Comparison of ENCODE assay signal across 8 mouse cellular contexts in genomic region chr16:21793080-21793810, GRCm38 (mm10). TPM values are rescaled to one million over a fixed set of nuclear protein-coding genes. Genes with fewer than 3 reads are reported as not detected.
DNase-seq lines count a peak whose midpoint lies in the region; ATAC-seq and TF ChIP-seq lines count a peak whose summit lies in the region.
"Not testable (repeated sequence)": the region's sequence is repeated elsewhere in the genome, so short reads cannot be mapped to it uniquely, and the experiment has no call there.
"Had no signal": no experiment of that assay in that cellular context is flagged by ENCODE, and none has a peak within 500 bp of the region (broad histone marks: within the 10 kb centered on the region; RNA-seq: fewer than 3 reads in every experiment).

No protein-coding gene starts in this region.

- H3K4me2 ChIP-seq in forebrain, embryonic 12.5 days = peak overlapping the region; percentile 83
- peak overlapping the region; percentile 90 for H3K4me2 ChIP-seq in heart, embryonic 14.5 days (ENCODE audit: low read length)
- peak overlapping the region; percentile 80 for H3K4me2 ChIP-seq in intestine, embryonic 15.5 days (replicated peaks)
- H3K4me2 ChIP-seq in limb, embryonic 14.5 days (replicated peaks; ENCODE audit: low read depth, low read length, severe bottlenecking) = peak overlapping the region; percentile 84
- H3K4me2 ChIP-seq in neural tube, embryonic 12.5 days (replicated peaks) = peak overlapping the region; percentile 66

- peak overlapping the region; percentile 83 for H3K27ac ChIP-seq in brown adipose tissue, adult 24 weeks (replicated peaks; ENCODE audit: low read depth, low read length)
- H3K27ac ChIP-seq in forebrain, embryonic 12.5 days; intestine, embryonic 15.5 days; limb, embryonic 14.5 days (replicated peaks; ENCODE audit: low read depth, low read length); neural tube, embryonic 12.5 days: not testable (repeated sequence)
- H3K27ac ChIP-seq in heart, embryonic 14.5 days (replicated peaks in 1 of 2; ENCODE audit: control insufficient read depth in 1 of 2, insufficient read depth in 1 of 2, low read depth in 2 of 2, low read length in 2 of 2) = peak overlapping the region; percentile 66 to 91
- H3K27ac ChIP-seq in macrophage = peak overlapping the region; percentile 82

- not testable (repeated sequence) for H3K27me3 ChIP-seq in forebrain, embryonic 12.5 days; heart, embryonic 14.5 days (ENCODE audit: control insufficient read depth, insufficient read depth, low read length); intestine, embryonic 15.5 days (replicated peaks); limb, embryonic 14.5 days (ENCODE audit: control insufficient read depth, insufficient read depth, low read length); neural tube, embryonic 12.5 days (replicated peaks)

- DNase-seq in limb, embryonic 14.5 days (ENCODE audit: low spot score) = not testable (repeated sequence)

- not testable (repeated sequence) for H3K79me2 ChIP-seq in macrophage (ENCODE audit: inconsistent target)

- 42% methylated on average over 2 of the region's 2 CpGs for WGBS in forebrain, embryonic 12.5 days
- 30% methylated on average over 2 of the region's 2 CpGs for WGBS in heart, embryonic 14.5 days
- WGBS in intestine, embryonic 15.5 days = 31% methylated on average over 2 of the region's 2 CpGs
- 28% methylated on average over 2 of the region's 2 CpGs for WGBS in limb, embryonic 14.5 days
- WGBS in macrophage (ENCODE audit: missing documents) = 26% methylated on average over 2 of the region's 2 CpGs
- 38% methylated on average over 2 of the region's 2 CpGs for WGBS in neural tube, embryonic 12.5 days

- H3K9me3 ChIP-seq in forebrain, embryonic 12.5 days; heart, embryonic 14.5 days (ENCODE audit: control insufficient read depth, low read length); intestine, embryonic 15.5 days; limb, embryonic 14.5 days (ENCODE audit: control insufficient read depth, low read length); neural tube, embryonic 12.5 days: not testable (repeated sequence)

- not testable (repeated sequence) for ATAC-seq in forebrain, embryonic 12.5 days (ENCODE audit: low FRiP score); heart, embryonic 14.5 days (ENCODE audit: insufficient number of reproducible peaks, insufficient read depth, low FRiP score, low read depth); intestine, embryonic 15.5 days; limb, embryonic 14.5 days (ENCODE audit: low FRiP score, low read depth); neural tube, embryonic 12.5 days (ENCODE audit: low FRiP score, low read depth)

- not testable (repeated sequence) for TF ChIP-seq POLR2A in limb, embryonic 14.5 days (IDR thresholded peaks at IDR 0.05; ENCODE audit: borderline replicate concordance, extremely low read depth, insufficient read depth, insufficient read length)

- H3K36me3 ChIP-seq in forebrain, embryonic 12.5 days (replicated peaks); heart, embryonic 14.5 days (ENCODE audit: control insufficient read depth, insufficient read depth, low read length); intestine, embryonic 15.5 days; limb, embryonic 14.5 days (ENCODE audit: control insufficient read depth, insufficient read depth, low read length); macrophage (ENCODE audit: inconsistent target); neural tube, embryonic 12.5 days: not testable (repeated sequence)

- H3K9ac ChIP-seq in forebrain, embryonic 12.5 days = peak overlapping the region; percentile 77; the same call in 1 of the 2 replicates
- peak overlapping the region; percentile 88 for H3K9ac ChIP-seq in heart, embryonic 14.5 days (ENCODE audit: low read length)
- H3K9ac ChIP-seq in intestine, embryonic 15.5 days = peak overlapping the region; percentile 66; the same call in 1 of the 2 replicates
- H3K9ac ChIP-seq in limb, embryonic 14.5 days (ENCODE audit: low read depth, low read length, severe bottlenecking) = peak overlapping the region; percentile 74; the same call in 1 of the 2 replicates
- peak overlapping the region; percentile 60; the same call in 1 of the 2 replicates for H3K9ac ChIP-seq in neural tube, embryonic 12.5 days

- H3K4me3 ChIP-seq in brown adipose tissue, adult 24 weeks (ENCODE audit: insufficient read depth, low read depth, low read length) = peak overlapping the region; percentile 78
- peak overlapping the region; percentile 81 for H3K4me3 ChIP-seq in forebrain, embryonic 12.5 days (replicated peaks)
- peak overlapping the region; percentile 67 to 85; a peak in 3 of 4 replicates for H3K4me3 ChIP-seq in heart, embryonic 14.5 days (ENCODE audit: control insufficient read depth in 1 of 2, insufficient read depth in 1 of 2, low read depth in 1 of 2, low read length in 2 of 2)
- H3K4me3 ChIP-seq in intestine, embryonic 15.5 days (replicated peaks) = peak overlapping the region; percentile 69
- peak overlapping the region; percentile 85 for H3K4me3 ChIP-seq in limb, embryonic 14.5 days (replicated peaks; ENCODE audit: low read length)
- peak overlapping the region; percentile 76 for H3K4me3 ChIP-seq in macrophage (ENCODE audit: inconsistent target)
- H3K4me3 ChIP-seq in neural tube, embryonic 12.5 days = peak overlapping the region; percentile 67

- not testable (repeated sequence) for H3K4me1 ChIP-seq in brown adipose tissue, adult 24 weeks (ENCODE audit: control insufficient read depth, insufficient read depth, insufficient read length, low read length); heart, embryonic 14.5 days (ENCODE audit: control insufficient read depth in 2 of 2, insufficient read depth in 2 of 2, low read length in 2 of 2); intestine, embryonic 15.5 days (replicated peaks); limb, embryonic 14.5 days (ENCODE audit: control insufficient read depth, insufficient read depth, low read length)
- H3K4me1 ChIP-seq in forebrain, embryonic 12.5 days = peaks cover 17% of the 10 kb centered on the region
- H3K4me1 ChIP-seq in neural tube, embryonic 12.5 days = peaks cover 13% of the 10 kb centered on the region

RNA-seq across cellular contexts. Expression of gene Map3k13, which starts 0.9 kb away (rescaled TPM):
- 0.50 and 0.55 TPM in 2 replicates for polyA plus RNA-seq in brown adipose tissue, adult 24 weeks (2012; ENCODE audit: insufficient read depth, insufficient read length, missing spikeins)
- polyA plus RNA-seq in forebrain, embryonic 12.5 days (2016; fragmentation: Nextera tagmentation; extraction: Ambion mirVana) = 4.8 and 6.1 TPM in 2 replicates
- 0.80 and 0.92 TPM in 2 replicates for polyA plus RNA-seq in heart, embryonic 14.5 days (2014; fragmentation: Nextera tagmentation; extraction: Ambion mirVana)
- polyA plus RNA-seq in intestine, embryonic 15.5 days (2015; fragmentation: Nextera tagmentation; extraction: Ambion mirVana) = 1.7 and 1.9 TPM in 2 replicates
- 1.2 and 1.4 TPM in 2 replicates for polyA plus RNA-seq in limb, embryonic 14.5 days (2012; rRNA removed)
- 0.79 and 0.92 TPM in 2 replicates for polyA plus RNA-seq in limb, embryonic 14.5 days (2014; fragmentation: Nextera tagmentation; extraction: Ambion mirVana)
- total RNA-seq in macrophage (2018; cell fraction: chromatin; rRNA removed) = 1 to 10 TPM in 1 of 26 experiments, under 1 TPM in 23, not detected in 2; 0.16 to 1.0 (median 0.58) TPM
- total RNA-seq in macrophage (2018; cell fraction: cytosol; rRNA removed) = under 1 TPM; under 0.01 to 0.24 (median 0.13) TPM
- under 1 TPM in 24 of 26 experiments, not detected in 2; 0.10 to 0.69 (median 0.30) TPM for total RNA-seq in macrophage (2018; cell fraction: nucleus; rRNA removed)
- 0.04 to 0.14 TPM (median 0.09 TPM) in 3 replicates for polyA plus RNA-seq in macrophage (2018)
- 11.0 and 12.2 TPM in 2 replicates for polyA plus RNA-seq in neural tube, embryonic 12.5 days (2016; fragmentation: Nextera tagmentation; extraction: Ambion mirVana)
- total RNA-seq: megakaryocyte progenitor cell, adult 5-6 weeks had no signal

RNA-seq across cellular contexts. Expression of gene Ehhadh, which starts 5.6 kb away (rescaled TPM):
- 21.1 and 47.5 TPM in 2 replicates for polyA plus RNA-seq in brown adipose tissue, adult 24 weeks (2012; ENCODE audit: insufficient read depth, insufficient read length, missing spikeins)
- polyA plus RNA-seq in forebrain, embryonic 12.5 days (2016; fragmentation: Nextera tagmentation; extraction: Ambion mirVana) = 1.0 and 1.1 TPM in 2 replicates
- polyA plus RNA-seq in heart, embryonic 14.5 days (2014; fragmentation: Nextera tagmentation; extraction: Ambion mirVana) = 2.8 and 3.1 TPM in 2 replicates
- polyA plus RNA-seq in intestine, embryonic 15.5 days (2015; fragmentation: Nextera tagmentation; extraction: Ambion mirVana) = 9.7 and 11.4 TPM in 2 replicates
- polyA plus RNA-seq in limb, embryonic 14.5 days (2012; rRNA removed) = 4.7 and 4.8 TPM in 2 replicates
- polyA plus RNA-seq in limb, embryonic 14.5 days (2014; fragmentation: Nextera tagmentation; extraction: Ambion mirVana) = 2.3 and 2.7 TPM in 2 replicates
- total RNA-seq in macrophage (2018; cell fraction: chromatin; rRNA removed) = 1 to 10 TPM in 1 of 26 experiments, under 1 TPM in 15, not detected in 10; 0.29 to 1.4 (median 0.53) TPM
- 1 to 10 TPM in 2 of 26 experiments, under 1 TPM in 24; 0.24 to 1.1 (median 0.60) TPM for total RNA-seq in macrophage (2018; cell fraction: cytosol; rRNA removed)
- 1 to 10 TPM in 1 of 26 experiments, under 1 TPM in 20, not detected in 5; 0.17 to 1.1 (median 0.50) TPM for total RNA-seq in macrophage (2018; cell fraction: nucleus; rRNA removed)
- polyA plus RNA-seq in macrophage (2018) = 0.49 to 1.1 TPM (median 0.95 TPM) in 3 replicates
- polyA plus RNA-seq in neural tube, embryonic 12.5 days (2016; fragmentation: Nextera tagmentation; extraction: Ambion mirVana) = 1.5 and 1.9 TPM in 2 replicates
